Mouse (Mus musculus) heart, embryonic 13.5 days (tissue): ENCODE results near the gene Hyal6. TPM values are rescaled to one million over a fixed set of nuclear protein-coding genes. Genes with fewer than 3 reads are reported as not detected.

Experiments used
- ATAC-seq: fragments of 200-750 bp; cut with Nextera tagmentation; 2 replicates; pipeline ENCODE4 v1.8.0; 2017; ENCODE audit warnings: moderate TSS enrichment; ENCODE audit not compliant: insufficient number of reproducible peaks, low FRiP score, low TSS enrichment; ENCODE audit errors: extremely low read depth
- H3K27ac ChIP-seq: fragments of 300-500 bp; sonication (generic); replicated peaks from 2 replicates; pipeline ENCODE4 v1.5.1; 2015; ENCODE audit warnings: moderate library complexity, mild to moderate bottlenecking, inconsistent platforms
- H3K27me3 ChIP-seq: fragments of 300-500 bp; sonication (generic); replicated peaks from 2 replicates; pipeline ENCODE4 v1.6.1; 2015; ENCODE audit warnings: mild to moderate bottlenecking, inconsistent platforms
- H3K36me3 ChIP-seq: fragments of 300-500 bp; sonication (generic); 2 replicates; pipeline ENCODE4 v1.6.1; 2015; ENCODE audit warnings: mild to moderate bottlenecking, inconsistent platforms
- H3K4me1 ChIP-seq: fragments of 300-500 bp; sonication (generic); 2 replicates; pipeline ENCODE4 v1.6.1; 2015; ENCODE audit warnings: inconsistent platforms
- H3K4me2 ChIP-seq: fragments of 300-500 bp; sonication (generic); 2 replicates; pipeline ENCODE4 v1.6.1; 2015; ENCODE audit warnings: inconsistent platforms, mild to moderate bottlenecking, moderate library complexity
- H3K4me3 ChIP-seq: fragments of 300-500 bp; sonication (generic); 2 replicates; pipeline ENCODE4 v1.5.1; 2015; ENCODE audit warnings: moderate library complexity, mild to moderate bottlenecking, inconsistent platforms
- H3K9ac ChIP-seq: fragments of 300-500 bp; sonication (generic); 2 replicates; pipeline ENCODE4 v1.6.1; 2015; ENCODE audit warnings: inconsistent platforms, mild to moderate bottlenecking, moderate library complexity
- H3K9me3 ChIP-seq: fragments of 300-500 bp; sonication (generic); 2 replicates; pipeline ENCODE4 v1.6.1; 2016; ENCODE audit warnings: inconsistent platforms
- WGBS: fragments of 180-500 bp; shearing (Covaris S2); methylation state at CpG from one replicate; pipeline ENCODE4 v1.1.7; 2015; ENCODE audit warnings: mixed read lengths; 5-methylcytosine and 5-hydroxymethylcytosine counted together
- polyA plus RNA-seq: library from polyadenylated mRNA; unstranded; fragments of >200 nt; fragmentation: Nextera tagmentation; extraction: Ambion mirVana; gene quantifications from 2 replicates; pipeline ENCODE4 v1.2.1, GENCODE M21; 2015

The Hyal6 gene
- polyA plus RNA-seq, 1 experiment from 2014 or later: not detected

DNA sequence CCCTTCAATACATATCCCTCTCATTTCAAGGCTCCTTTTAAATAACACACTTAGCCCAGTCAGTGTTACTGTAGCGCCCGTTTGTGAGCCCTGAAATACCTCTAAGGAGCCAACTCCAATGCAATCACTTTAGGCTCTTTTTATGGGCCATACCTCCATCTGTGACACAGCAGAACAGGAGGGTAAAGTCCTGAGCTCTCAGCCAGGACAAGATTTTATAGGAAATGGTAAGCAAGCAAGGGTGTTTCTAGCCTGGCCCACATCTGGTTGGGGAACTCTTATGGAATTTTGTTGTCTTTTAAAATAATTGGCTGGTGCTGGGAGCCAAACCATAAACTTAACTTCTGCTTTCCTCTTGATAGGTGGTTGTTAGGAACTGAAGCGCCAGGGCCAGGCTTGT lies 26.2 kb downstream of the Hyal6 start:
- 74% methylated on average over 3 of the region's 3 CpGs for WGBS
- Histone ChIP-seq H3K9me3 (no peaks in the 10 kb centered on the region), H3K4me3 (no peak overlapping the region), H3K4me2 (no peak overlapping the region), H3K27ac (no peak overlapping the region), H3K27me3 (no peaks in the 10 kb centered on the region), H3K36me3 (no peaks in the 10 kb centered on the region), H3K4me1 (no peaks in the 10 kb centered on the region), H3K9ac (no peak overlapping the region)
- no peak for ATAC-seq

GRCm38 (mm10) chr6:24766261-24766660 lies 33.2 kb downstream of the Hyal6 start:
- Histone ChIP-seq H3K4me2 (no peak overlapping the region), H3K9ac (no peak overlapping the region), H3K4me3 (no peak overlapping the region), H3K4me1 (no peaks in the 10 kb centered on the region), H3K27me3 (no peaks in the 10 kb centered on the region), H3K27ac (no peak overlapping the region), H3K36me3 (no peaks in the 10 kb centered on the region), H3K9me3 (no peaks in the 10 kb centered on the region)
- ATAC-seq: no peak
- 83% methylated on average over 2 of the region's 2 CpGs for WGBS

GRCm38 (mm10) chr6:24779182-24779581 lies 46.1 kb downstream of the Hyal6 start:
- ATAC-seq: no peak
- WGBS: 46% methylated on average over 2 of the region's 2 CpGs
- Histone ChIP-seq H3K36me3 (no peaks in the 10 kb centered on the region), H3K4me3 (no peak overlapping the region), H3K27me3 (no peaks in the 10 kb centered on the region), H3K4me2 (no peak overlapping the region), H3K9me3 (no peaks in the 10 kb centered on the region), H3K9ac (no peak overlapping the region), H3K4me1 (no peaks in the 10 kb centered on the region), H3K27ac (no peak overlapping the region)

GRCm38 (mm10) chr6:24790888-24791287 lies 57.8 kb downstream of the Hyal6 start, which contains the start of gene Spam1:
Gene Spam1, plus strand, starts transcription at chr6:24791188.
- Histone ChIP-seq H3K36me3 (no peaks in the 10 kb centered on the region), H3K4me2 (no peak within 1 kb of the TSS), H3K4me3 (no peak within 1 kb of the TSS), H3K27me3 (no peaks in the 10 kb centered on the region), H3K27ac (no peak within 1 kb of the TSS), H3K9me3 (no peaks in the 10 kb centered on the region), H3K4me1 (no peaks in the 10 kb centered on the region), H3K9ac (no peak within 1 kb of the TSS)
- ATAC-seq: no peak

Other genes with a start within 250 kb of the Hyal6 start
- 0.27 and 0.31 TPM in 2 replicates for gene Iqub, start 218.2 kb upstream of the Hyal6 start, polyA plus RNA-seq
- gene Ndufa5, start 205.2 kb upstream of the Hyal6 start, polyA plus RNA-seq: 619 and 704 TPM in 2 replicates
- 0.14 and 0.16 TPM in 2 replicates for gene Asb15, start 205.1 kb upstream of the Hyal6 start, polyA plus RNA-seq
- gene Lmod2, start 135.5 kb upstream of the Hyal6 start, polyA plus RNA-seq: 42.8 and 46.8 TPM in 2 replicates
- gene Wasl, start 68.2 kb upstream of the Hyal6 start, polyA plus RNA-seq: 45.6 and 51.6 TPM in 2 replicates
- not detected in 2 replicates for gene Hyal4, start 15.1 kb downstream of the Hyal6 start, polyA plus RNA-seq
- not detected in 2 replicates for gene Spam1, start 57.9 kb downstream of the Hyal6 start, polyA plus RNA-seq
- gene Hyal5, start 124.8 kb downstream of the Hyal6 start, polyA plus RNA-seq: not detected in 2 replicates
- gene Tmem229a, start 223.1 kb downstream of the Hyal6 start, polyA plus RNA-seq: 0.05 and 0.10 TPM in 2 replicates